Mouse (Mus musculus) NIH3T3 (cell line): Measurements from ENCODE around the gene Olfr477.
"Not testable (repeated sequence)": the region's sequence is repeated elsewhere in the genome, so short reads cannot be mapped to it uniquely, and the experiment has no call there.

Experiments
- DNase-seq: peaks from one replicate; pipeline ENCODE4 v3.0.0-alpha.2; 2012; ENCODE audit warnings: low read depth

The Olfr477 gene

DNA sequence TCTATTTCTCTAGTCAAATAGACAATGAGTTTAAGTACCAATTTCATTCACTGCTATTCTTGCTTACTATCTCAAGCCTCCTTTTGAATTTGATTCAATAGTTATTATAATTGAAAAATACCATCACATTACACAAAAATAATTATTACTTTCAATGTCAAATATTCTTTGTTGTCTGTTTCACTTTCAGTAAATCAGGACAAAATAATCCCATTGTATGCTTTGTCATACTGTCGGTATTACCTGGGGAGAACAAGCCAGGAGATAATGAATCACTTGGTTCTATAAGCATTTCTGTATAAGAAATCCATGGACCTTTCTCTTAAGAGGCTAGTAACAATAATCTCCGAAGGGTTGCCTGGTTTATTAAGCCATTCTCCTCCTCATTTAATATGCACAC lies at the start of gene Olfr477:
Gene Olfr477 (plus strand): TSS at position 301 of the 400 bp plus-strand sequence.
- DNase-seq, result no peak

GRCm38 (mm10) chr7:107952539-107952938 lies 34.0 kb upstream of the Olfr477 start:
- not testable (repeated sequence) for DNase-seq

GRCm38 (mm10) chr7:107954343-107954742 lies 32.1 kb upstream of the Olfr477 start, which contains the start of gene Olfr474:
Gene Olfr474 (plus strand): TSS chr7:107954643.
- no peak for DNase-seq

GRCm38 (mm10) chr7:107964503-107964902 lies 22.0 kb upstream of the Olfr477 start, which contains the start of gene Olfr476:
Gene Olfr476 (plus strand): TSS chr7:107964803.
- no peak for DNase-seq

- not testable (repeated sequence) for DNase-seq
Observed at GRCm38 (mm10) chr7:108014256-108014655, 27.8 kb downstream of the Olfr477 start.

GRCm38 (mm10) chr7:108033889-108034288 lies 47.4 kb downstream of the Olfr477 start, which contains the start of gene Olfr478:
Gene Olfr478 (minus strand): TSS chr7:108033989.
- no peak for DNase-seq
